Mouse (Mus musculus) limb, embryonic 12.5 days (tissue): ENCODE results near the gene Upf3b. TPM values are rescaled to one million over a fixed set of nuclear protein-coding genes. Genes with fewer than 3 reads are reported as not detected.

Experiments used
- polyA plus RNA-seq: library from polyadenylated mRNA; unstranded; fragments of >200 nt; fragmentation: Nextera tagmentation; extraction: Ambion mirVana; gene quantifications from 2 replicates; pipeline ENCODE4 v1.2.1, GENCODE M21; 2016

Upf3b gene
- polyA plus RNA-seq, 1 experiment from 2014 or later, result 22.2 TPM

Other genes starting within 250 kb of the Upf3b start
- 123 and 124 TPM in 2 replicates for gene Ube2a, start 236.4 kb downstream of the Upf3b start, polyA plus RNA-seq
- gene C330007P06Rik, start 236.2 kb downstream of the Upf3b start, polyA plus RNA-seq, result 32.9 and 33.2 TPM in 2 replicates
- gene Nkrf, start 207.4 kb downstream of the Upf3b start, polyA plus RNA-seq, result 1.2 and 1.4 TPM in 2 replicates
- gene Sept6, start 118.5 kb downstream of the Upf3b start, polyA plus RNA-seq, result 82.7 and 83.5 TPM in 2 replicates
- gene Sowahd, start 61.5 kb downstream of the Upf3b start, polyA plus RNA-seq, result not detected in 2 replicates
- gene Rpl39, start 24.9 kb downstream of the Upf3b start, polyA plus RNA-seq, result 532 and 542 TPM in 2 replicates
- gene Nkap, start 16.5 kb upstream of the Upf3b start, polyA plus RNA-seq, result 17.5 and 19.8 TPM in 2 replicates
- not detected in 2 replicates for gene Akap14, start 58.5 kb upstream of the Upf3b start, polyA plus RNA-seq
- gene Ndufa1, start 80.8 kb upstream of the Upf3b start, polyA plus RNA-seq, result 393 and 398 TPM in 2 replicates
- 13.0 and 14.4 TPM in 2 replicates for gene Rnf113a1, start 80.9 kb upstream of the Upf3b start, polyA plus RNA-seq
- gene Gm9, start 100.7 kb upstream of the Upf3b start, polyA plus RNA-seq, result not detected in 2 replicates
- not detected in 2 replicates for gene Rhox1, start 111.9 kb upstream of the Upf3b start, polyA plus RNA-seq
- not detected in 2 replicates for gene Rhox2a, start 134.7 kb upstream of the Upf3b start, polyA plus RNA-seq
- not detected in 2 replicates for gene Rhox3a, start 139.6 kb upstream of the Upf3b start, polyA plus RNA-seq
- gene Rhox4a, start 155.0 kb upstream of the Upf3b start, polyA plus RNA-seq, result not detected in 2 replicates